Mouse (Mus musculus): ENCODE results near the gene Trip4. TPM values are rescaled to one million over a fixed set of nuclear protein-coding genes. Genes with fewer than 3 reads are reported as not detected.

Trip4 gene
- total RNA-seq, 2 experiments from 2014 or later = 23.9 to 24.4 TPM

DNA sequence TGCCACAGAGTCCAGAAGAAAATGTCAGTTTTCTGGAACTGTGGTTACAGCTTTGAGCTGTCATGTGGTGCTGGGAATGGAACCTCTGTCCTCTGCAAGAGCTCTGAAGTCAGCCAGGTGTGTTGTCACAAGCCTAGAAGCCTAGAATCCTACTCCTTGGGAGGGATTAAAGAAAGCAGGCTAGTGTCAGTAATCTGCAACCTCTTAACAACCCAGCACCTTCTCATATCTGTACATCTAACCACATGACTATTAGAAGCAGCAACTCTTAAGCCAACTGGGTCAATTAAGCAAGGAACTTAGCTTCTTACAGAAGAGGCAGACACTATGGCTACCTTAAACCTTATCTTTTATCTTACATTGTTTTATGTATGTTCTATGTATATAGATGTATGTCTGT is 71.7 kb downstream of the Trip4 start:
- DNase-seq (ENCODE audit: low spot score in 2 of 2) = no peak

DNA sequence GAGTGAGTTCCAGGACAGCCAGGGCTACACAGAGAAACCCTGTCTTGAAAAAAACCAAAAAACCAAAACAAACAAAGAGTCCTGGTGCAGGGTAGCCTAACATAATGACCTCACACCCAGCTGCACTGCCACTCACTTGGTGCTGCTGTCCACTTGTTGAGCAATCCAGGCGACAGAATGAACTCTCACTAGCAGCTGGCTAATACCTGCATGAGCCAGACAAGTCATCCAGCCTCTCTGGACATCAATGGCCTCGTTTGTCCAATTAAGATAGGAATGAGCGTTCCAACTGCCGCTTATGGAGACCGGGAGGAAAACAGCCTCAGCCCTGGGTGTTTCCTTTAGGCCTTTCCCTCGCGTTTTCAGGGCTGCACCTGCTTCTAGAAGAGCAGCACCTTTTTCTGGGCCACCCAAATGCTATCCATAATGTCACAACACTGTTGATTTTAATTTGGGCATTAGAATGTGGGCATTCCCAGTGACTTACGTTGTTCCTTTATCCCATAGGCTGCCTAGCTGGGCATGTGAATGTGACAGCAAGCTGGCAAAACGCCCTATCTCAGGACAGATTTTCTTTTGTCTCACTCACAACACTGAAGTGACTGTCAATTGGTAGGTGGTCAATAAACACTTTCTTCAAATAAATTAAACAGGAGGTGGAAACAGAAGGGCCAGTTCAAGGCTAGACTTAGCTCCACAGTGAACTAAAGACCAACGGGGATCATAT is 73.8 kb downstream of the Trip4 start:
- no peak for DNase-seq (ENCODE audit: low spot score in 2 of 2)

DNA sequence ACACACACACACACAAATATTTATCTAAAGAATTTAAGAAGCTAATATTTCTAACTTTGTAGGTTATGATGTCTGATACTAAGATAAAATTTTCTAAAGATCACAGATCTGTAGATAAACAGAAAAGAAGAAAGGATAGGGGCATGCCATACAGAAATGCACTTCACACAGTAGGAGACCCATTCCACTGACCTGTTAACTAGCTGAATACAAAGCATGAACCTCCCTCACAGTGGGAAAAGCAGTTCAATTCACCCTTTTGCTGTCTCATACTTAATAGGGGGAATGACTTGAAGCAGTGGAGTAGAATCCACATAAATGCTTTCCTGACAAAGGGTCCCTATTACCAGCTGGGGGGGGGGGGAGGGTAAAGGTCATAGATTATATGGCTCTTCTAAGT is 75.0 kb downstream of the Trip4 start:
- DNase-seq (ENCODE audit: low spot score in 2 of 2) = no peak

DNA sequence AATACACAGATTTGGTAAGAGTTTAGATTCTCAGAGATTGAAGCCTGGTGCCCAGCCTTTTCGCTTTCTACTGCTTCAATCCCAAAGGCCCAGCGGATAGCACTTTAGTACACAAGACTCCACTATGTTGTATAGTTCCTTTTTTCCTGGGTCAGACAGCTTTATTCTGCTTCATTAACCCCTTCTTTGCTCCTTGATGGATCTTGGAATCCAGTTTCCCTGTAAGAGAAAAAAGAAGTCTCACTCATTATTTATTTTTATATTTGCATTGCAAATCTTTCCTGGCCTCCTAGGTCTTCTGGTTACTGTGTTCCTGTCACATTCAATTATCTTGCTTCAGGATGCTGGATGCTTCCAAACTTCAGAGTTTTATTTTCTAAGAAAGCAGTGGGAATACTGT is 75.4 kb downstream of the Trip4 start:
- DNase-seq (ENCODE audit: low spot score in 2 of 2) = no peak

DNA sequence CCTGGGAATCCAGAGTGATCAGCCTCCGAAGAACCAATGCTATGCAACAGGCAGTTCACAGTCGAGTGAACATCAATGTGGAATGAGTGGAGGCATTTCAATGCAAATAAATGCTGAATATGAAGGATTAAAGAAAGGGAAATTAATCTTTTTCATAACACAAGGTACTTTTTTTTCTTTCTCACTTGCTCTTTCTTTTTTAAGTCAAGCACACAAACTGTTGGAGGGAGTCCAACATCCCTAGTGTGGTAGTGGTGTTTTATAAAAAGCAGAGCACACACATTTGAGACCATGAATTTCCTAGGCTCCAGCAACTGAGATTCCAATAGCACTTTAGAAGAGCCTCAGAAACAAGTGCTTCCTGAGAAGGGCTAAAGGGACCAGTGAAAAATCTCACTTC is 76.6 kb downstream of the Trip4 start:
- DNase-seq (ENCODE audit: low spot score in 2 of 2) = no peak

DNA sequence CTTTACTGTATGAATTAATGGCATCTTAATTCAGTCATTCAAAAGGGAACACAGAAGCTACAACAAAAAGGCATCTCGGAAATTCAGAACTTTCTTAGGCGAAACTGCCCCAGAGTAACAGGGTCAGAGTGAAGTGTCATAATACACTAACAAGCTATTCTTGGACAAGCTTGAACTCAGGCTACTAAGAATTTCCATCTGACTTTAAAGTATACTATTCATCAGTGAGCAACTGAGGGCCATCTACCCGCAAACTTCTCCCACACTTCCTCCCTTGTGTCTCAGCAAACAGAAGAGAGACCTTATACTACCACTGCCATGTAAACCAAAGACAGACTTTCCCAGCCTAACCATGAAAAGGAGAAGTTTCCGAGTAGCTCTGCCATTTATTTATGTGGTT is 77.4 kb downstream of the Trip4 start:
- no peak for DNase-seq (ENCODE audit: low spot score in 2 of 2)

DNA sequence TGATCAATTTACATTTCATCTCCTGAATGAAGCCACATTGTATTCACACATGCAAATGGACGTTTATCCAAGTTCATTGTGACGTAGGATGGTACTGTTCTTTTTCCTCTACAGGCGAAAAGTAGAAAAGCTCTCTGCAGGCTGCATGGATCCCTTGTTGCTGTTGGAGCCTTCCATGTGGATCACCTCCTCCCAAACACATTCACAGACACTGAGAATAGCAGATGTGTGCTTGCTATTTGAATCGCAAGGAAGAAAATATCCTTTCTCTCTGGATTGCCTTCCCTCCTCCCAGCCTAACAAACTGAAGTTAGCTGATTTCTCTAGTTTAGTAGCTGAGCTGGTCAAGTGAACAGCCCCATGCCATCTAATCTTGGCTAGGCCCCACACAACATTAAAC is 78.3 kb downstream of the Trip4 start:
- DNase-seq (ENCODE audit: low spot score in 2 of 2) = no peak

DNA sequence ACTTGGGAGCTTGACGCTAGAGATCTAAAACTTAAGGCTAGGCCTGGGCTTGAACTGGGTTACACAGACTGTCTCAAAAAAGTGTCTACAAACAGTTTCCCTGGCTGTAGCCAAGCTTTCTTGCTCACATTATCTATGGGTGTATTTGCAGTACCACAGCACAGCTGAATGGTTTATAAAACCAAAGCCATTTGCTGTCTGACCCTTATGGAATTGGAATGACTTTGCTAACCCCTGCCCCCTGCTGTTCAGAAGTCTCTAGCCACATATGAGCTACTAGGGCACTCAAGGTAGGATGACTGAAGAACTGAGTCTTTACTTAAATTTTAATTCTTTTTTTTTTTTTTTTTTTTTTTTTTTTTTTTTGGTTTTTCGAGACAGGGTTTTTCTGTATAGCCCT is 79.2 kb downstream of the Trip4 start:
- DNase-seq (ENCODE audit: low spot score in 2 of 2) = peak; percentile 20 to 53

DNA sequence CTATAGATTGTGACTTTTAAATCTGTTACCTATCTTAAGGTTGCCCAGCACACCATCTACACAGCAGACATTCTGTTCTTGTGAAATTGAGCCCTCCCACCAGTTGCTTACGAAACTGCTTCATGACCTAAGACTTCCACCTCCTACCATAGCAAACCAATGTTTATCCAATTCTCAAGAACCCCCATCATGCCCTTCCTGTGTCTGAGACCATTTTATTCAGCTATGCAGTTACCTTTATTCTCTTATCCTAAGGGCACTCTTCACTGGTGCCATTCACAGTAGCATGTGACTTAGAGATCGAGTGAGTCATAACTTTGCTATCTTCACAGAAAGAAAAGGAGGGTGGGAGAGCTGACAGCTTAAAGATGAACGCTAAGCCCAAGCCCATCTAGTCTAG is 80.1 kb downstream of the Trip4 start:
- DNase-seq (ENCODE audit: low spot score in 2 of 2) = no peak

DNA sequence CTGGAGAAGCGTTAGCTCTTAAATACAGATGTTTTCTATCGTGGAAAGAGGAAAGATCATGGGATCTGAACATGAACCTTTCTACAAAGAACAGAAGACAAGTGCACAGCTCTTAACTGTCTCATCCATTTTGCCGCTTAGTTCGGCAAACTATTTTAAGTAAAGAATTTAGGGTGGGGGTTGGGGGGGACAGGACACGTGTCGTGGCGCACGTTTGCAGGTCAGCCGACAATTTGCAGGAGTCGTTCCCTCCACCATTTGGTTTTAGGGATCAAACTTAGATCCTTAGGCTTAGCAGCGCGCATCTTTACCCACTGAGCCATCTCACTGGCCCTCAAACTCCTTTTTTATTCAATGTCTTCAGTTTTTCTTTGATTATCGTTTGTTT is 80.6 kb downstream of the Trip4 start:
- no peak for DNase-seq (ENCODE audit: low spot score in 2 of 2)

DNA sequence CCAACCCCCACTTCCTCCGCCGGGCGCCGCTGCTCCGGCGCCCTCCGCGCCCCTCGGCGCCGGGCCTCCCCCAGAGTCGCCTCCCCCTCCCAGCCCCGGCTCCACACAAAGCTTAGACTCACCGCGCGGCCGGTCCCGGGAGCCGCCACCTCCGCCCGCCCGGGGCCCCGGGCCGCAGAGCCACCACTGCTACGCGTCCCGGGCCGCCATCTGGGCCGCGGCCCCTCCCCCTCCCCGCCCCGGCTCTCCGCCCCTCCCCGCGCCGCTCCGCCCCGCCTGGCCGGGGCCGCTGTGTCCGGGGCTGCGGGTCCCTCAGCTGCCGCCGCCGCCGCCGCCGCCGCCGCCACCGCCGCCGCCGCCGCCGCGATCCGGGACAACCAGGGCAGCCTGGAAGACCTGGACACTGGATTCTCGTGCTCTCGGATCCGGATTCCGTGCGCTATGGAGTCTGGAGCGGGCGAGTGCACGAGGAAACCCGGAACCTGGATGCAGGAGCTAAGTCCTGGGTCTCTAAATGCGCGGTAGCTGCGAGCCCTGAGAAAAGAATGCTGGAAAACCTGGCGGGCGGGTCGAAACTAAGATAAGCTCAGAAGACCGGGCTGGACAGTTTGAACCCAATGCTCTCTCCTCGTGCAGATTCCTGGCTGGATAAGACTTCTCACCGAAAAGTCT is 81.1 kb downstream of the Trip4 start, which contains the start of gene Zfp609:
Zfp609 (minus strand) TSS at position 221 of the 672 bp plus-strand sequence.
- DNase-seq (ENCODE audit: low spot score in 2 of 2) = peak; percentile 90 to 93

DNA sequence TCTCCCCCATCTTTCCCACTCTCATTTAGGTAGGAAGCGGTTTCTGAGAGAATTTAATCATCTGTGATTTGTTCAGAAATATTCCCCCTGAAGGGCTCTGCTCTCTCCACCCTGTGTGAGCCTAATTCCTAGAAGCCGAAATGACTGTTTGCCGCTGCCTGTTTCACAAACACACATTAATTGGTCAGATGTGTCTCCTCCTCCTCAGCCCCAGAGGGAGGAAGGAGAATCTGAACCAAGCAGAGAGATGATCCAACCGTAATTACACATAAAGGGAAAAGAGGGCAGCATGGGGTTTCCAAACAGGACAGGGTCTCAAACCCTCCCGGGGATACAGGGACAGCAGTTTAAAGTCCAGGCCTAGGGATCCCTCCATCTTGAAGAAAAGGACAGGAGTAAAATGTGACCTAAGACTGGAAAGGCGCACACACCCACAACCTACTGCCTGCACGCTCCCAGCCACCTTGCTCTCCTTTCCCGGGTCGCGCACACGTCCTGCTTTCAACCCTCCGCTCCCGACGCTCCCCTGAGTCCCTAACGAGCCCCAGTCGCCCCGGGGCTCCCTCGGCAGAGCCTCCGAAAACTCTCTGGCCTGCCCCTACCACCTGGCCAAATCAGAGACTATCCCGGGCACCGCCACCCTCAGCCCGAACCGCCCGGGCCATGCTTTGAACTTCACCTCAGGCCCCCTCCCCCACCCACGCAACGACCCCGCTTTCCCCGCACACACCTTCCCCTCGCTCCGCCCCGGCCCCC is 81.8 kb downstream of the Trip4 start:
- DNase-seq (ENCODE audit: low spot score in 2 of 2) = peak; percentile 23 to 53

DNA sequence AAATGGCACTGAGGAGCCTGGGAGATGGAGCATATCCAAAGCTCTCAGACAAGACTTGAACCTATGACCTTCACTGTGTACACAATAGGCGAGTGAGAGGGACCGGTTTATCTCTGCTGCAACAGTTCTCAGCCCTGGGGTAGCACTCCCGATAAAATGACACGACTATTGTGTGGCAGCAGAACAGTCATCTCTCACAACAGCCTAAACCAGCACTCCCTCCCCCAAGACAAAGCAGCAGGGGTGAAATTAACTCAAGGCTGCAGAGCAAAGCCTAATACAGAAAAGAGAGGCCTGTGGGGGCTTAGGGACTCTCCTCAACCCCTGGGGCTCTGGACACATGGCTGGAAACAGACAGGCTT is 82.4 kb downstream of the Trip4 start:
- DNase-seq (ENCODE audit: low spot score in 2 of 2) = no peak

DNA sequence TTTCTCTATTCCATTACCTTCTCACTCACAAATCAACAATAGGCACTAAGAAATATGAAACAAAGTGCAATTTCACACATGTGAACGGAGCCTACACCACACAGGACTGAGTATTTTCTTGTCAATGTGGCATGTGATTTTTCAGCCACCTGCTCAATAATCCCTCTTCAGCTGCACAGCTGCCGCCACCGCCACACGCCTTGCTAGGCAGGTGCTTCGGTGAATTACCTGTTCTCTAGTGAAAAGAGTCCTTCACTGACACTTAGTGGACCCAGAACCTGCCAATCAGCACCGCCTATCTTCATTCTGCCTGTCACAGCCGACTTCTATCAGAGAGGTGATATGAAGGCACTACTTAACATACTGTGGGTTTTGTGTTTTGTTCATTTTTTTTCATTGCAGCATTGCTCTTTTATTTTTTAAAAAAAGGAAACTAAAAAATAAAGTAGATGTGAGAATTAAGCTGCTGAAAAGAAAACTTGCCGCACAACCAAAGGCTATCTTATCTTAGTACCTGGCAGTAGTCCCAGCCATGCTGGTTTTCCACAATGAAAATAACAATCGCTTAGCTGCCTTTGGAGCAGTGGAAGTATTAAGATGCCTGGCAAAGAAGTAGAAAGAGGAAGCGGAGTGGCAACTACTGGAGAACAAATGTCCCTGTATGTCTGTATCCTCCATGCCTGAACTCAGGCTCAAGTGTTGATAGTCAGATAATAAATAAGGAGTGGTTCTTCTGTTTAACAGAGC is 84.7 kb downstream of the Trip4 start:
- DNase-seq (ENCODE audit: low spot score in 2 of 2) = no peak

DNA sequence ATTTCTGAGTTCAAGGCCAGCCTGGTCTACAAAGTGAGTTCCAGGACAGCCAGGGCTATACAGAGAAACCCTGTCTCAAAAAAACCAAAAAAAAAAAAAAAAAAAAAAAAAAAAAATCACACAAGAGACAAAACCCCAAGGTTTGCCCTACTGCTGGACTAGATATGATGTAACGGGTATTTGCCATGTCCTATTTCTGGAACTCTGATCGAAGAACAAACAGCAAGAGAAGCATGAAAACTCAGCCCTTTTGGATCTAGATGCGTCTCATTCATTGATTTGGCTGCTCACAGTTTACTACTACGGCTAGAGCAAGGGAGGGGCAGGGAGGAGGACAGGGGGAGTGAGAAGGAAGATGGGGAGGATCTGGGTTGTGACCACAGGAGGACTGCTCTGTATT is 86.6 kb downstream of the Trip4 start:
- DNase-seq (ENCODE audit: low spot score in 2 of 2) = no peak

DNA sequence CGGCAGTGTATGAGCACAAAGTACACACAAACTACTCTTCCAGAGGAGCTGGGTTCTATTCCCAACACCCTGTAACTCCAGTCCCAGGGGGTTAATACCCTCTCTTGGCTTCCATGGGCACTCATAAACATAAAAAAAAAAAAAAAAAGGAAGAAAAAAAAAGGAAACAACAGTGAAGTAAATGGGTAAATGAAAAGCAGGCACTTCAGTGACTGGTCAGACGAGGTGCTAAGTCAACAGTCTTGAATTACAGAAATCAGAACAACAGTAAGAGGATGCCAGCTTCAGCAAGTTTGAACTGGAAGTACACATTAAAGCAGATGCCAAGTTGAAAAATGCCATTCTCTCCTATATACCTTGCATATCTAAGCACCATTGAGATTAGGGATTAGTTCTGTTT is 88.3 kb downstream of the Trip4 start:
- no peak for DNase-seq (ENCODE audit: low spot score in 2 of 2)

DNA sequence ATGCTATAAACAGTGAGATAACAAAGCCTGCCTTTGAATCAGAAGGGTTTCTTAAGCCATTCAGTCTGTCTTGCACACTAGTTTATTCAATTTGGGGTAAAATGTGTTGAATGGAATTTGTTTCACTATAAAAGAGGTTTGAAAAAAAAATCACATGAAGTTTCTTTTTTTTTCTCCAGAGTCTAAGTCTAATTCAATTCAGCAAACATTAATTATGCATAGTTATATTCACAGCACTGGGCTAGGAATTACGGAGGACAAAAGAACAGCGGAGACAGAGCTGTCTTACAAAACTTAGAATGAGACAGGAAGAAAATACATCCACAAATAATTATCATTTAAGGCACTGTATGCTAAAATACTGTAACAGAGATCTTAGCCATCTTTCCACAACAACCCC is 90.2 kb downstream of the Trip4 start:
- no peak for DNase-seq (ENCODE audit: low spot score in 2 of 2)

DNA sequence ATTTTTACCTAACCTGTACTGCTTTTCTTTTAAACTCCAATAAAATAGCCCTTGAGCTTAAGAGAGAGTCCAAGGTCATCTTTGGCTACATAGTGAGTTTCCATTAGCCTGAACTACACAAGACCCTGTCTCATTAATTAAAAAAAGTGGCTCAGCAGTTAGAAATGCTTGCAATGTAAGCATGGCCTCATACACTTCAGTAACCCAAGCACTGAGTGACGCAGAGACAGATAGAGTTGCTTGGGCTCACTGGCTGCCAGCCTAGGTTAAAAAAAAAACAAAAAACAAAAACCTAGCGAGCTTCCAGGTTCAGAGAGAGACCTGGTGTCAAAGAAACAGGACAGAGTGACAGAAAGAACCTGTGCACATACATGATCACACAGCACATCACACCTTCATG is 95.8 kb downstream of the Trip4 start:
- DNase-seq (ENCODE audit: low spot score in 2 of 2) = no peak

DNA sequence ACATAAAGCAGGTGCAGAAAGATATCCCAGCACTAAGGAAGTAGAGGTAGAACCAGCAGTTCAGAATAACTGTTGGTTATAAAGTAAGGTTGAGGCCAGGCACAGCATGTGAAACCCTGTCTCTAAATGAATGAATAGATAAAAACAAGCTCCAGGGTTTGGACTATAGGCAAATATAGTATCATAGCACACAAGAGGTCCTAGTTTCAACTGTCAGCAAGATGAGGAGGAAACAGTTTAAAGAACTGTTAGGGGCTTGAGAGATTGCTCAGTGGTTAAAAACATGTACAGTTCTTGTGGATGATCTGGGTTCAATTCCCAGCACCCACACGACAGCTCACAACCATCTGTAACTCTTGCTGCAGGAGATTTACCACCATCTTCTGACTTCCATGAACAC is 96.8 kb downstream of the Trip4 start:
- DNase-seq (ENCODE audit: low spot score in 2 of 2) = no peak

DNA sequence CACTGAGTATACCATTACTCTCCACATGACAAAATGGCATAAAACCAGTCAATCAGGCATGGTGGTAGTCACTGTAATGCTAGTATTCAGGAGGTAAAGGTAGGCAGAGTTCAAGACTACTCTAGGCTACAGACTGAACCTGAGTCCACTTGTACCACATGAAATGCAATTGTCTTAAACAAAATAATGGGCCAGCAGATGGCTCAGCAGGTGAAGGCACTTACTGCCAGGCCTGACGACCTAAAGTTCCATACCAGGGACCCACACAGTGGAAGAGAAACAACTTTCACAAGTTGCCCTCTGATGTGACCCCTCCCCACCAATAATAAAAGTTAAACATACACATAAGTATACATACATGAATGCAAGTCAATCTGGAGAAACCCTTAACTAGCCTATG is 100.8 kb downstream of the Trip4 start:
- no peak for DNase-seq (ENCODE audit: low spot score in 2 of 2)

DNA sequence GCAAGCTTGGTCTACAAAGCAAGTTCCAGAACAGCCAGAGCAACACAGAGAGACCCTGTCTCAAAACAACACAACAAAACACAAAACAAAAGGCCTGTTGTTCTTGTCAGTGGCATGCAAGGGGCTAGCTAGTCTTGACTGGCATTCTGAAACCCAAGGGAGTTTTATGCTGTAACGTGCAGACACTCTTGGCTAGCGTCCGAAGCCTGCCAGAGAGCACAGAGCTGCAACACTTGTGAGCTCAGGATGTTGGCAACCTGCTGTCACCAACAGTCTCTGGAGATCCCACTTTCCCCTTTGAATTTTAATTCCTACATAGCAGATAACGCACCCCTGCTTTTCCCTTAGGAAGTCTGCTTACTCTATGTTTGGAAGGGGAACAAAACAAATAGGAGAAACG is 101.3 kb downstream of the Trip4 start:
- no peak for DNase-seq (ENCODE audit: low spot score in 2 of 2)

DNA sequence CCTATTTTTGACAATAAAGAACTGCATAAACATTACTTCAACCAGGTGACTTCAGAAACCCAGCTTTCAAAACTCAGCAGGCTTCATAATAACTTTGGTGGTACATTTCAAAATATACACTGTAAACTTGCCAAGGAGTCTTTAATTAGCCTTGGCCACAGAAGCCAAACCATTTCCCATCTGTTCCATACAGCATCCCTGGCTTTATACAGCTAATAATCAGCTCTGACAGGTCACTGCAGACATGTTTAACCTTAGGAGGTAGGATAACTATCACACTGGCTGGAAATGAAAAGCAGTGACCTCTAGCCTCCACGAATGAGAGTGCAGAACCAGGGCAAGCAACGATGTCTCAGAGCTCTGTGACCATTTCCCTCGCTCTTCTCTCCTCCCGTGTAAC is 108.8 kb downstream of the Trip4 start:
- no peak for DNase-seq (ENCODE audit: low spot score in 2 of 2)
